Mouse (Mus musculus): ENCODE results near the gene Ttc5.

The Ttc5 gene

GRCm38 (mm10) chr14:50785251-50785637 is at the start of gene Ttc5:
Ttc5 (minus strand) TSS chr14:50785519.
- in situ Hi-C loops (cut with MboI; ENCODE audit: unreplicated experiment in 2 of 2): loop anchor here in 1 of 2 experiments (10.0 to 25.0 kb wide), 5 partner anchors 430 to 1723 kb away; partner anchors contain the start of genes Ap5m1, Exoc5, Mettl17 and Slc39a2

DNA sequence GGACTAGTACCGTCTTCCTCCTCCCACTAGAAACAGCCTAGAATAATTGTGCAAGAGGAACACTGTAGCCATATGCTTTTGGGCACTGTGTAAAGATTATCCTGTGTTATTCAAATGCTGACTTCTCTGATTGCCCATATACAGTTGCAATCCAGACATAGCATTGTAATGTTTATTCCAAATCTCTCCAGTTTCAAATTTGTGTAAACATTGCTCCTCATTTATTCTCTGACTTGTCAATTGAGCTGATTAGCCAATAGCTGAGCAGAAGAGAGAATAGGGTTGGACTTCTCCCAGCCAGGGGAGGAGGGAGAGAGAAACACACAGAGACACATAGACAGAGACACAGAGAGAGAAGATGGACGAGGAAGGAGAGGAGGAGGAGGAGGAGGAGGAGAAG is 49.1 kb upstream of the Ttc5 start:
- in situ Hi-C loops (cut with MboI; ENCODE audit: unreplicated experiment in 2 of 2): no loop called here

DNA sequence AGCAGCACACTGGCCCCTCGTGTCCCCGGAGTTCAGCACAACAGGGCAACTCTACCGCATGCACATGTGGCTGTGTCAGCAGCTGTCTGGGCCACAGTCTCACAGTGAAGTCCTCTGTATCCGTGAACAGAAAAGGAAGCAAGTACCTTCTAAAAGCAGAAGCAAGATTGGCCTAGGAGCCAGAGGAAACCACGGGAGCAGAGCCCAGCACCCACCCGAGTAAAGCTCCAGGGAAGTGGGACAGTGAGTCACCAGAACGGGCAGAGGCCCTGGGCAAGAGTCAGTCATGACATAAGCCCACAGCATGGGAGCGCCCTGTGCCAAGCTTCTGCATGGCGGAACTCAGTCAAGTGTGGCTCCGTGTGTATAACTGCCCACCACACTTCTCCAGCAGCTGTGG is 48.6 kb upstream of the Ttc5 start:
- in situ Hi-C loops (cut with MboI; ENCODE audit: unreplicated experiment in 2 of 2): no loop called here

DNA sequence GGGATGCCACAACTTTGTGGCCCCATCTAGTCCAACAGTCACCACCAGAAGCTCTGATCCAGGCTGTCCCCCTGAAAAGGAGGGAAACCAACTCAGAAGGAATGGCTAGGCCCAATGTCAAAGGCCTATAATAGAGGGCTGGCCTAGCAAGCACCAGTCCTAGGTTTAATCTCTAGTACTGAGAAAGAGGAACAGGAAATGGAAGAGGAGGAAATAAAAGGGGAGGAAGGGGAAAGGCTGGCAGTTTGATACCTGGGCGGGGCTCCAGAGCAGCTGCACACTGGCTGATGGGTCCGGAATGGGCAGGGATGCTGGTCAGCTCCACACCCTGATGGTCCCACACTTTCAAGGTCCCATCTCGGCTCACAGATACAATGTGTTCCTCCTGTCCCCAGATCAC is 44.6 kb upstream of the Ttc5 start:
- in situ Hi-C loops (cut with MboI; ENCODE audit: unreplicated experiment in 2 of 2): loop anchor here in 1 of 2 experiments (5.0 kb wide), 1 partner anchor 32 kb away; no protein-coding TSS in a partner anchor

DNA sequence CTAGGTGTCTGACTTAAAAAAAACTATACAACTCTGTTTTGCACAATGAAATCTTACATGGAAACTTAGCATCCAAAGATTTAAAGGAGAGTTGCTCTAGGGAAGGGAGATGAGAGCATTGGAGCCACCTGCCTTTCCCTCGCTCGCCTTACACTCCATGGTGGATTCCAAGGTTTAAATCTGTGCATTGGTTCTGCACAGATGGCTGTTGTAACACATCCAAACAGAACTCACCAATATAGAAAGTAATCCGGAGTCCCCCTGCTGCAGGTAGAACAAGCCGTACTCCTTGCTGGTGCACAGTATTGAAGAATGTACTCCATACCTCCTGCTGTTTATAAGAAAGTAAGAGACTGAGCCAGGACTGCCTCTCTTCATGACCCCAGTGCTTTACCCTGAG is 41.3 kb upstream of the Ttc5 start:
- in situ Hi-C loops (cut with MboI; ENCODE audit: unreplicated experiment in 2 of 2): loop anchor here in 1 of 2 experiments (5.0 kb wide), 1 partner anchor 36 kb away; no protein-coding TSS in a partner anchor

DNA sequence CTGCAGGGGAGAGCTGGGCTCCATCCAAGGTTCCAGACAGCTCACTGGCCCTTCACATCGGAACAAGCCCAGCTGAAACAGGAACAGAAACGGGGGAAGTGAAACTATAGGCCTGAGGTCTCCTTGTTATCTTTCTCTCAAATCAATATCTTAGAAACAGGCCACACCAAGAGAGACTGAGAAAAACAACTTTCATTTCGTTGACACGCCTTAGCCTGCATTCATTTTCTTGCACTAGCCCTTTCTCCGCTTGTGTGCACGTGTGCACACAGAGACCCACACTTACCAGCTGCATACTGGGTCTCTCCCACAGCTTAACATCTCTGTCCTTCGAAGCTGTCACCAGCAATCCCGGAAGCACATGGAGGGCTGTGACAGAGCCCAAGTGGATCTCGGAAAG is 38.9 kb upstream of the Ttc5 start:
- in situ Hi-C loops (cut with MboI; ENCODE audit: unreplicated experiment in 2 of 2): no loop called here

DNA sequence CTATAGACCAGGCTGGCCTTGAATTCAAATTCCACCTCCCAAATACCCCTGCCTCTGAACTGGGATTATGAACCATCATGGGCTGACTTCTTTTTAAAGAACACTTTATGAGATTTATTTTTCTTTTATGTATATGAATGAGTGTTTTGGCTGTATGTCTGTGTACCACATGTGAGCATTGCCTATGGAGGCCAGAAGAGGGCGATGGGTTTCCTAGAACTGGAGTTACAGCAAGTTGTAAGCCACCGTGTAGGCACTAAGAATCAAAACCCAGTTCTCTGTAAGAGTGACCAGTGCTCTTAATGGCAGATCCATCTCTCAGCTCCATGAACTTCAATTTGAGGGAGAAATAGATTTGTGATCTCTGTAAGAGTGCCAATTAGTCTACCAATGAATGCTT is 37.9 kb upstream of the Ttc5 start:
- in situ Hi-C loops (cut with MboI; ENCODE audit: unreplicated experiment in 2 of 2): no loop called here

GRCm38 (mm10) chr14:50813060-50813459 is 27.7 kb upstream of the Ttc5 start:
- in situ Hi-C loops (cut with MboI; ENCODE audit: unreplicated experiment in 2 of 2): no loop called here

GRCm38 (mm10) chr14:50807487-50808072 is 22.3 kb upstream of the Ttc5 start, which contains the start of the genes Ccnb1ip1 and Parp2:
Ccnb1ip1 (minus strand) TSS chr14:50807732.
Parp2 (plus strand) TSS chr14:50807841.
- in situ Hi-C loops (cut with MboI; ENCODE audit: unreplicated experiment in 2 of 2): loop anchor here in 1 of 2 experiments (5.0 to 10.0 kb wide), 2 partner anchors 117 to 255 kb away; partner anchors contain the start of genes Apex1 and Osgep

DNA sequence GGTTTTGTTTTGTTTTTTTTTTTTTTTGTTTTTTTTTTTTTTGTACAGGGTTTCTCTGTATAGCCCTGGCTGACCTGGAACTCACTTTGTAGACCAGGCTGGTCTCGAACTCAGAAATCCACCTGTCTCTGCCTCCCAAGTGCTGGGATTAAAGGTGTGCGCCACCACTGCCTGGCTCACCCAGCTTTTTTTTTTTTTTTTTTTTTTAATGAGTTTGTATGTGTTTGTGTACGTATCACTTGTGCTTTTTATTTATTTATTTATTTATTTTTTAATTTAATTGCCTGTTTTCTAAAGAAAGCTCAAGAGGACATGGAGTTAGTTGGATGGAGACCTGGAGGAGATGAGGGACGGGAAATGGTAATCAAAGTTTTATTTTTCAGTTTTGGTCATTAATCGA is 21.1 kb upstream of the Ttc5 start:
- in situ Hi-C loops (cut with MboI; ENCODE audit: unreplicated experiment in 2 of 2): loop anchor here in 1 of 2 experiments (5.0 to 10.0 kb wide), 2 partner anchors 118 to 256 kb away; partner anchors contain the start of genes Apex1 and Osgep

DNA sequence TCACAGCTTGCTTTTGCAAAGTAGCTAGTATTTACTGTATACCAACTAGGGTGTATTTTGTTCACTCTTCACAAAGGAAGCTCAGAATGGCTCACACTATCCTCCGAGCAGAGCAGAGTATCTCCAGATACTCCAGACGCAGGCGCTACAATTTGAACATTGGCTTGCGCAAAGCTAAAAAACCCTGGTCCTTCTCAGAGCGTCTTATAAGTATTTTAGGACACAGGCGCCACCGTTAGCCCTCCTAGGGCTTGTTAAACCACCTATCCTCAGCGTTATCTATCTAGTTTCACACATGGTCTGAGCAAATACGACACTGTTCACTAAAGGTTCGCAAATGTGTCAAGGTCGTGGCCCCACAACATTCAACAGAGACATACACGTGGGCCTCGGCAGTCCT is 19.4 kb upstream of the Ttc5 start:
- in situ Hi-C loops (cut with MboI; ENCODE audit: unreplicated experiment in 2 of 2): loop anchor here (5.0 to 10.0 kb wide), 3 partner anchors 118 to 258 kb away; partner anchors contain the start of genes Apex1 (in 2 of the 2) and Osgep (in 2 of the 2)

GRCm38 (mm10) chr14:50802843-50803562 is 17.7 kb upstream of the Ttc5 start:
- in situ Hi-C loops (cut with MboI; ENCODE audit: unreplicated experiment in 2 of 2): loop anchor here (5.0 to 10.0 kb wide), 3 partner anchors 119 to 259 kb away; partner anchors contain the start of genes Apex1 (in 2 of the 2) and Osgep (in 2 of the 2)

- in situ Hi-C loops (cut with MboI; ENCODE audit: unreplicated experiment in 2 of 2): loop anchor here (5.0 to 10.0 kb wide), 3 partner anchors 120 to 260 kb away; partner anchors contain the start of genes Apex1 (in 2 of the 2) and Osgep (in 2 of the 2)
These were observed 17.1 kb upstream of the Ttc5 start for GRCm38 (mm10) chr14:50802441-50802840.

DNA sequence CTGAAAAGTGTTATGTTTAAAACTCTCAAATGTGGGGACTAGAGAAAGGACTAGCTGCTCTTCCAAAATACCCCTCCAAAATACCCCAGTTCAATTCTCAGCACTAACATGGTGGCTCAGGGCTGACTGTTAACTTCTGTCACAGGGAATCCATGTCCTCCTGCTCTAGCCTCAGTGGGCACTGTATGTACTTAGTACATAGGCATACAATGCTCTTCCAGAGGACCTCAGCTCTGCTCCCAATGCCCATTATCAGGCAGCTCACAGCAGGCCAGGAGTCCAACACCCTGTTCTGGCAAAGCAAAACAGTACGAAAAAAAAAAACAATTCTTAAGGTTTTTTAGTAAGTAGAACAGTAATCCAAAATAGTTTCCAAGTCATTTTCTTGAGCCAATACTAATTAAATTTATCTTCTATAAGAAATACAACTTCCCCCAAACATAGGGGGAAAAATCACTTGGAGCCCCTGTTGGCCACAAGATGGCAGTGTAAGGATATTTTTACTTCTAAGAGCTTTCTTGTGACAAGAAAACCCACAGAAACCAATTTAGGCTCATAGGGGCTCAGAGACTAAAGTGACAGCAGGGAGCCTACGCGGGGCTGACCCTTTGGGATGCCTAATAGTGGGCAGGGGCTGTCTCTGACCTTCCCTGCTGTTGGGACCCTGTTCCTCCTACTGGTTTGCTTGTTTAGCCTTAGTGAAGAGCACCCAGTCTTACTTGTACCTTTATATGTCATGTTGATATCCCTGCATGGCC is 14.4 kb upstream of the Ttc5 start:
- in situ Hi-C loops (cut with MboI; ENCODE audit: unreplicated experiment in 2 of 2): loop anchor here (5.0 to 25.0 kb wide), 8 partner anchors 123 to 1737 kb away; partner anchors contain the start of genes Apex1 (in 2 of the 2), Osgep (in 2 of the 2), Ap5m1 (in 1 of the 2) and Exoc5 (in 1 of the 2)

DNA sequence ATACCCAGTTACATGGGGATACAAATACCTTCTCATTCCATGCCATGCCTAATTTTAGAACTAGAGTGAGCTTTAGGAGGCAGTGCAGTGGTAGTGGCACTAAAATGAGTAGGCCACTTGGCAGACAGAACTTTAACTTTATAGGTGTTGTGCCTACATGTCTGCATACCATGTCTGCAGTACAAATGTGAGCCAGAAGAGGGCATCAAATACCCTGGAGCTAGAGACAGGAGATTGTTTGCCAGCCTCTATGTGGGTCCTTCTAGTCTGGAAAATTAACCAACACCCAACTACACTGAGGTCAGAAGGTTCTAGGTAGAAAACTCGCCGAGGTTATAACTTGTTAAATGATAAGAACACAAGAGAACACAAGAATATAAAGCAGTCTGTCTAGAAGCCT is 13.2 kb upstream of the Ttc5 start:
- in situ Hi-C loops (cut with MboI; ENCODE audit: unreplicated experiment in 2 of 2): loop anchor here (10.0 to 25.0 kb wide), 5 partner anchors 446 to 1736 kb away; partner anchors contain the start of genes Ap5m1 (in 1 of the 2), Exoc5 (in 1 of the 2), Mettl17 (in 1 of the 2) and Slc39a2 (in 1 of the 2)

DNA sequence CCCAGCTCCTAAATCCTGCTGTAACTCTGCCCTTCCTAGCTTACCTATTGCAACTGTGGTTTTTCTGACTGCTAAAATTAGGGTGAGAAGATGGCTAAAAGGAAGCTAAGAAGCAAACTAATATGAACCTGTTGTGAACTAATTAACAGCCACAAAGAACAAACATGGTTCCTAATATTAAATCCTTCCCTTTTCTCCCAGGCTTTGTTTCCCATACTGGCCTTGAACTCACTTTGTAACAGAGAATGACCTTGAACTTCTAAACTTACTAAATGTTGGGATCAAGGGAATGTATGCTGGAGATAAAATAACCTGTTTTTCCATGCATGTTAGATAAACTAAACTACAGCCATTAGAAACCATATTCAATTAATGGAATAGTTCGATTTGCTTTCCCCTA is 11.1 kb upstream of the Ttc5 start:
- in situ Hi-C loops (cut with MboI; ENCODE audit: unreplicated experiment in 2 of 2): loop anchor here (10.0 to 25.0 kb wide), 5 partner anchors 448 to 1734 kb away; partner anchors contain the start of genes Ap5m1 (in 1 of the 2), Exoc5 (in 1 of the 2), Mettl17 (in 1 of the 2) and Slc39a2 (in 1 of the 2)

DNA sequence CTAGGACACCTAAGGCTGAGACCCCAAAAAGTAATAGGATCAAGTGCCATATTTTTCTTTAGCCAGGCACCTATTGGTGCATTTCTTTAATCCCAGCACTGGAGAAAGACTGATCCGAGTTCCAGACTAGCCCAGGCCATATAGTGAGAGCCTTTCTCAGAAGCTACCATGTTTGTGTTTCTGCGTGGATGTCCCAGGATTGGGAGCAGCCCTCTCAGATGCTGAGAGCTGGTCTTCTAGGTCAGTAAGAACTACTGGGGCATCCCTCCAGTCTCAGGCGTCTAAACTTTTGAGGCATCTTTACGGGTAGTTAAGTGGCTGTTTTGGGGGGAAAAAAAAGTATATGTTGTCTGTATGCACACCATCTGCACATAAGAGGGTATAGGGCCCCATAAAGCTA is 10.6 kb upstream of the Ttc5 start:
- in situ Hi-C loops (cut with MboI; ENCODE audit: unreplicated experiment in 2 of 2): loop anchor here (10.0 to 25.0 kb wide), 5 partner anchors 449 to 1734 kb away; partner anchors contain the start of genes Ap5m1 (in 1 of the 2), Exoc5 (in 1 of the 2), Mettl17 (in 1 of the 2) and Slc39a2 (in 1 of the 2)

DNA sequence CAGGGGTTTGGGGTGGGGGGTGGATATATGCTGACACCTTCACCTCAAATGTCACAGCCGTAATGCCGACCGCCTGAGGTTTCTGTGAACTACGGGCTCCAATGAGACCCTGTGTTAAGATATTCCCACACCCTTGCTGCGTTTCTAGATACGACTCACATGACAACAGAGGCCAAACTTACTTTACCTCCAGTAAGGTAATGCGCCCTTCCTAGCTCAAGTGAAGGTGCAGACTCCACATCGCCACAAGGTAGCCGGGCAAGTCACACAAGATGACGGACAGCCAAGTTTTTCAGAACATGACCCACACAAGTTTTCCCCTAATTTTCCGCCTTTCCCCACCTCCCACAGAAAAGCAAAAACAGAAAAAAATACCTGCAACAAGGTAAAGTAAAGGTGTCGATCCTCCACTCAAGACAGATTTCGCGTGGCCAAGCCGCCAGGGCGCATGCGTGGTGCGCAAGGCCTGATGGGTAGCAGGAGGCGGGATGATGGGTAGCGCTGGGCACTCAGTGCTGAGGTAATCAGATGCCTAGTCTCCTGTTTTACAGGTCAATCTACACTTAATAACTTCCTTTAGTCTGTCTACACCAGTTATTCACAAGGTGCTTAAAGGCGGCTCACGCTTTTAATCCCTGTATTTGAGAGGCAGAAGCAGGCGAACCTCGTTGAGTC is 10.1 kb upstream of the Ttc5 start:
- in situ Hi-C loops (cut with MboI; ENCODE audit: unreplicated experiment in 2 of 2): loop anchor here (10.0 to 25.0 kb wide), 5 partner anchors 449 to 1733 kb away; partner anchors contain the start of genes Ap5m1 (in 1 of the 2), Exoc5 (in 1 of the 2), Mettl17 (in 1 of the 2) and Slc39a2 (in 1 of the 2)

GRCm38 (mm10) chr14:50788157-50788556 is 2.8 kb upstream of the Ttc5 start:
- in situ Hi-C loops (cut with MboI; ENCODE audit: unreplicated experiment in 2 of 2): loop anchor here in 1 of 2 experiments (10.0 to 25.0 kb wide), 5 partner anchors 433 to 1726 kb away; partner anchors contain the start of genes Ap5m1, Exoc5, Mettl17 and Slc39a2
